Mouse (Mus musculus) brain, embryonic 18.5 days (tissue): Measurements from ENCODE around the gene Ncoa7.

Source experiments
- DNase-seq: peaks from one replicate; pipeline ENCODE4 v3.0.0-alpha.2; 2012; ENCODE audit warnings: low read depth, low spot score

Gene Ncoa7

GRCm38 (mm10) chr10:30745238-30745974, 57.7 kb downstream of the Ncoa7 start:
- DNase-seq, result no peak

- DNase-seq, result no peak
Measured at GRCm38 (mm10) chr10:30743275-30743674, 59.9 kb downstream of the Ncoa7 start.

DNA sequence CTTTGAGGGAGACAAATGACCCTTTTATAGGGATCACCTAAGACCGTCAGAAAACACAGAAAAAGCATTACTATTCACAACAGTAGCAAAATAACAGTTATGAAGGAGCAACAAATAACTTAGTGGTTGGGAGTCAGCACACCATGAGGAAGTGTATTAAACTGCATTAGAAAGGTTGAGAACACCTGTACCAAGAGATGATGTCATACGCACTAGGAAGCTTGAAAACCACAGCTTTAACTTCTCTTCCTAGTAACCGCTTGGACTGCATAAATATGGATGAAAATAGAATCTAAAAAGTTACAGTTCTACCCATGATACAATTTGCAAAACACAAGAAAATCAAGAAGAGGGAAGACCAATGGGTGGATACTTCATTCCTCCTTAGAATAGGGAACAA, 64.7 kb downstream of the Ncoa7 start:
- no peak for DNase-seq

DNA sequence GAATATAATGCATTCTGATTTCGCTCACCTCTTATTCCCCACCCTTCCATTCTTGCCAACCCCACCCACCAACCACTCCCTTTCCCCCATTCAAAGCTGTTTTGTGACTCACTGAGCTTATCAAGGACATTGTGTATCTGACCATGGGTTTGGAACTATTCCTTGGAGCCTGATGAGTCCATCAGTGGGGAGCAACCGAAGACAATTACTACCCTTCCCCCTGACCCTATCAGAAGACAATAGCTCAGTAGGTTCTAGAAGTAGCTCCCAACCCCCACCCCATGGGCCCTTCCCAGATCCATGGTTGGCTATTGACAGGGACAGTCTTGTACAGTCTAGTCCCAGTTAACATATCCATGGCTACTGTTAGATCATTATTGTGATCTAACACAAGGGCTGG, 65.8 kb downstream of the Ncoa7 start:
- no peak for DNase-seq

GRCm38 (mm10) chr10:30733148-30733785, 69.9 kb downstream of the Ncoa7 start:
- DNase-seq, result no peak

GRCm38 (mm10) chr10:30731321-30731914, 71.7 kb downstream of the Ncoa7 start:
- DNase-seq, result no peak

GRCm38 (mm10) chr10:30730791-30731190, 72.3 kb downstream of the Ncoa7 start:
- DNase-seq, result no peak

- no peak for DNase-seq
Measured at GRCm38 (mm10) chr10:30729157-30730096, 73.7 kb downstream of the Ncoa7 start.

DNA sequence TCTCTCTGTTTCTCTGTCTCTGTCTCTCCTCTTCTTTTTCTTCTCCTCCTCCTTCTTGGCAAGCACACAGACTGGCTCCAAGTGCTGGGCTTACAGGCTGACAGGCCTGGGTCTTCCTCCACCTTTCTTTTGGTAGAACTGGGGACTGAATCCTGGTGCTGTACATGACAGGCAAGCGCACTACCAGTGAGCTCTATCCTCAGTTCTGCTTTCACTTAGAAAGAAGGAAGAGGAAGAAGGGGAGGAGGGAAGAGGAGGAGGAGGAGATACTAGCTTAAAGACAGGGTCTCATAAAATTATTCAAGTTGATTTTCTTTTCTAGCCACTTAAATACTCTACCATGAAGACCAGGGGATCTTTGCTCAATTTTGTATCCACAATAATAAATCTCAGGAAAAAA, 80.1 kb downstream of the Ncoa7 start:
- no peak for DNase-seq

GRCm38 (mm10) chr10:30720556-30720955, 82.6 kb downstream of the Ncoa7 start:
- no peak for DNase-seq

GRCm38 (mm10) chr10:30719947-30720346, 83.2 kb downstream of the Ncoa7 start:
- DNase-seq, result no peak

DNA sequence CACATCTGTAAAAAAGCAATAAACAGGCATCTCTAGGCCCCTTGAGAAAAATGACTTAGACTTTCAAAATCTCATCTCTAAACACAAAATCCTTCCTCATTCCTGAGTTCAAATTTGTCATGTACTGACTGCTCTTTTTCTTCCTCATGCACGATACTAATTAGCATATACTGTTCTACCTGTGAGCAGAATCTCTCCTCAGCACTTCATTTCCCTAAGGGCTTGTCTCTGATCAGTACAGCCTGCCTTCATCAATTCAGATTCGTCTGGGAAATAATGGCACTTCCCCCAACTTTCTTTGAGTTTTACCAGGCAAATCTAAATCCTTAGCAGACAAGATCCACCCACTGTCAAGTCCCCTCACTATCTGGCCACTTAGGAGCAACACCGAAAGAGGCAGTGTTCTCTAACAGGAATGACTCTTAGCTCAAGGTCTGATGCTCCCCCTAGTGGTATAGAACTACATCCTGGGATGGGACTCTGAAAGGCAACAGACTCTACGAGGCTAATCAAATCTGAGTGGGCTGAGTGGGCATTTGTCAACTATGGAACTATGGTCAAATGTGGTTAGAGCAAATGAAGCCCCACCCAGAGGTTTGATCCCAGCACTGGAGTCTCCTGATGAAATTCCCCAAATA, 84.3 kb downstream of the Ncoa7 start:
- no peak for DNase-seq

GRCm38 (mm10) chr10:30716171-30716570, 87.0 kb downstream of the Ncoa7 start:
- DNase-seq, result no peak

GRCm38 (mm10) chr10:30712540-30712939, 90.6 kb downstream of the Ncoa7 start:
- DNase-seq, result no peak

DNA sequence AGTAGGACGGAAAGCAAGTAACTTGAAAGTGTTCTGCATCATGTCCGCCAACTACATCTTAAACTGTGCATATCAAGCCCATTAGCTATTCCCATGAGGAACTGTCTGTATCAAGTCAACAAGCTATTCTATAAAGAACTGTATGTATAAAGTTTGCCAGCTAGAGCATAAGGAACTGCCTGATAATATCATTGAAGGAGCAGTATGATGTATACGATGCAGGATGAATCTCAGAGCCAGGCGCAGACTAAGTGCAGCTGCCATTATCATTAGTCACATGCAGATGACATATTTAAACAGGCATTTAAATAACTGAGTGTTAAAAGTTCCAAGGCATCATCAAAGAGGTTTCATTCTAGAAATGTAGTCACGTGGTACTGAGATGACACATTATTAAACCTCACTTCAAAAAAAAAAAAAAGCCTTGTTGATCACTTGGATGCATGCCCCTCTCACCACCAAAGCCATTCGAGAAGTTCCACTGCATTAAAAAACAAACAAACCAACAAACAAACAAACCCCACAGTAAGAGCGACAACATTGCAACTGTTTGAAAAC, 93.2 kb downstream of the Ncoa7 start:
- DNase-seq, result no peak

DNA sequence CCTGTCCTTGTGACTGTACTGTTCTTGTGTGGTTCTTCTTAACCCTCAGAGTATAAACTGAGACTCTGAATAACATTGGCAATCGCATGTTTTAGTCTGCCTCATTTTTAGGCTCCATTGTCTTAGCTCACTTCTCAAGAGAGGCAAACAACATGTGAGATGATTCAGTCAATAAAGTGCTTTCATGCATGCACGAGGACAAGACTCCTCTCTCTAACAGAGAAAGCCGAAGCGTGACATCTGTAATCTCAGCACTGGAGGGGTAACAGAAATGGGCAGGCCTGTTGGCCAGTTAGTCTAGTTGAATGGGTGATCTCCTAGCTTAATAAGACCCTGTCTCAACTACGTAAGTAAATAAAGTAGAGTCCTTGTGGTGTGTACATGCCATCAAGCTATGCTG, 95.1 kb downstream of the Ncoa7 start:
- DNase-seq, result no peak

DNA sequence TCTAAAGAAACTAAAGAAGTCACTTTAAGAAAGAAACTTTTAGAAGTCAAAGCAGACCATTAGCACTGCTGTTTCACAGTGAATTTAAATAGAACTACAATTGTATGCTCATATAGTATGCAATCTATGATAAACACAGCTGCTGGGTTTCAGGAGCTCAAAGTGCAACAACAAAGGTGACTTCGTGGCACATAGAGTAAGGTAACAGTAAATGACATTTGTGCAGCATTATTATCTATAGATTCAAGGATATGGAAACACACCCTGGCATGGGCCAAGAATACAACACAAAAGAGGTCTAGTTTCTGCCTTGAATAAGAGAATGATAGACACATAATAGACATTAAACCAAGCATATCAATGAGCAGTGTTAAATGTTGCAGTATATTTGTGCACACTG, 100.5 kb downstream of the Ncoa7 start:
- no peak for DNase-seq

DNA sequence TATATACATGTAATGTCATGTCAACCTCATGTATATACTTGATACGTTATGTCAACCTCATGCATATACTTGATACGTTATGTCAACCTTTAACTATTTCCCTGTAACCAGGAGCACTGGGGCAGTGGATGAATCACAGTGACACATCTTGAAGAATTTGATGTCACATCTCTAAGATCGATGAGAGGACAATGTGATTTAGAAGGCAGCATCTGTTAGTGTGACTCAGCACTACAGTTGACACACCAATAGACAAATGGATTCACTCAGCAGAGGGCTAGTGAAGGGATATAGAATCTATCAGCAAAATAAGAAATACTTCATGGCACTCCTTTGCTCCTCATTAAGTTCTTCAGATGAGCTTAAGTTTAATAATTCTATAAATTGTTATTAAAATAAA, 116.3 kb downstream of the Ncoa7 start:
- DNase-seq, result no peak

DNA sequence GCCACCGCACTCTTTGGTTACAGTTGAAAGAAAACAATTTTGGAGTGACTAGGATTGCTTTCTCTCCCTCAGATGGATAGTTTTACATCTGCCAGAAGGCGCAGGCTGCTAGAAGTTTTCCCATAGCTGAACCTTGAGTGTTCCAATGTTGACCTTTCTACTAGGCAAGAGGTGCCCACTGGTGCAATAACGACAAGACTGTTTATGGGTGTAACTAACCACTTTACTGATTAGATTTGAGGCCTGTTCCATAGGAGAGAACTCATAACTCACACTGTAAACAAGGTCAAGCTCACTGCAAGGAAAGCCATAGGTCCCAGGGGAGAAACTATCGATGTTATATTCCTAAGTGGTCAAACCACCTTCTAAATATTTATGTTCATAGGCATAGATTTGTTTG, 119.7 kb downstream of the Ncoa7 start:
- DNase-seq, result no peak

- DNase-seq, result no peak
Measured at GRCm38 (mm10) chr10:30679756-30680155, 123.4 kb downstream of the Ncoa7 start.

DNA sequence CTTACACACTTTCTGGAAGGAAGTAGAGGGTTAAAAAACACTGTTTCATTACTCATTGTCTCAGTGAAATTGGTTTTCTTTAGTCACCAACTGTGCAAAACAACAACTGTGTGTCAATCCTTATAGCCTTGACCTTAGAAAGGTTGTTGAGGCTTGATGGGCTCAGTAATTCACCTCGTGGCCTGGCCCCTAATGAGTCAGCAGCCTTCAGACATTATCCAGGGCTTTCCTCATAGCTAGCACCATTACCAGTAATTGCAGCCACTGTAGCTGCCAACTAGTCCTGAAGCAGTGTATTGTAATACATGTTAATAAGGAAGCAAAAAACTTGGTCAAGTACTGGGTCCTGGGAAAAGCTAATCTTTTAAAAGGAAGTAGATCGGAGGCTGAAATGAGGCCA, 125.1 kb downstream of the Ncoa7 start:
- no peak for DNase-seq
